Mouse (Mus musculus): ENCODE results near the gene Shc1.

DNA sequence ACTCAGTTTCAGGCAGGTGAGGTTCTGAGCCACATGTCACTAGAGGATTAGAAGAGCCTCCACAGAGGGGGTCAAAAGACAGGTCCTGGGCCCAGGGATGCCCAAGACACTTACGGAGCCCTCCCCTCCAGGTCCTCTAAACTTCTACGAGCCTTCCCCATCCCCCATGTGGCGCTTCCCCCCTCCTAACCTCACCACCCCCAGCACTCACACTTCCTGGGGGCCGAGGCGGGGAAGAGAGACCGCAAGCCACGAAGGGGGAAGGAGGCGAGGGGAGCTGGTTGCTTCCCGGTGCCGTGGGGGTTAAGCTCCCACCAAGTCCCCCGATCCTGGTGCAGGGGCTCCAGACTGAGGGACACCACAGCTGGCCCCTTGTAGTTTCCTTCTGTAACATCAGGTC lies 32.8 kb upstream of the Shc1 start:
- no peak for TF ChIP-seq CTCF (conservative IDR thresholded peaks at IDR 0.05 in 1 of 2, IDR thresholded peaks at IDR 0.05 in 1 of 2; ENCODE audit: low read depth in 2 of 2, low read length in 2 of 2)
- TF ChIP-seq HCFC1 (IDR thresholded peaks at IDR 0.05; ENCODE audit: low read depth, low read length) = no peak
- TF ChIP-seq KAT2A (IDR thresholded peaks at IDR 0.05; ENCODE audit: insufficient replicate concordance, low read length) = no peak
- TF ChIP-seq MAFK (IDR thresholded peaks at IDR 0.05; ENCODE audit: insufficient replicate concordance, low read length) = no peak
- peak; percentile 82 for TF ChIP-seq CHD2 (IDR thresholded peaks at IDR 0.05; ENCODE audit: low read length)
- TF ChIP-seq BHLHE40 (IDR thresholded peaks at IDR 0.05; ENCODE audit: low read depth, low read length) = no peak
- no peak for TF ChIP-seq MAX (IDR thresholded peaks at IDR 0.05; ENCODE audit: low read length)
- 0 out of 2 replicates have a peak, but pooled peaks have one; percentile 15 for TF ChIP-seq POLR2A (IDR thresholded peaks at IDR 0.05; ENCODE audit: low read depth, low read length)
